Mouse (Mus musculus) stomach, embryonic 16.5 days (tissue): ENCODE measurements around the gene Ahdc1. TPM values are rescaled to one million over a fixed set of nuclear protein-coding genes. Genes with fewer than 3 reads are reported as not detected.

Experiments
- polyA plus RNA-seq: library from polyadenylated mRNA; unstranded; fragments of >200 nt; fragmentation: Nextera tagmentation; extraction: Ambion mirVana; gene quantifications from 2 replicates; pipeline ENCODE4 v1.2.1, GENCODE M21; 2015

Gene Ahdc1
- polyA plus RNA-seq, 1 experiment from 2014 or later: 7.1 TPM

Other genes starting within 250 kb of the Ahdc1 start
- gene Rpa2, start 242.9 kb upstream of the Ahdc1 start, polyA plus RNA-seq: 67.0 and 75.3 TPM in 2 replicates
- 1.4 and 1.8 TPM in 2 replicates for gene Themis2, start 214.9 kb upstream of the Ahdc1 start, polyA plus RNA-seq
- 52.0 and 54.1 TPM in 2 replicates for gene Ppp1r8, start 168.1 kb upstream of the Ahdc1 start, polyA plus RNA-seq
- 59.6 and 62.7 TPM in 2 replicates for gene Stx12, start 126.8 kb upstream of the Ahdc1 start, polyA plus RNA-seq
- 31.9 and 34.0 TPM in 2 replicates for gene Fam76a, start 88.7 kb upstream of the Ahdc1 start, polyA plus RNA-seq
- gene Fgr, start 37.2 kb upstream of the Ahdc1 start, polyA plus RNA-seq: 1.2 and 1.8 TPM in 2 replicates
- 84.3 and 98.6 TPM in 2 replicates for gene Wasf2, start 119.2 kb downstream of the Ahdc1 start, polyA plus RNA-seq
- gene Cd164l2, start 200.9 kb downstream of the Ahdc1 start, polyA plus RNA-seq: 9.2 and 9.5 TPM in 2 replicates
- 0.12 TPM in 1 of 2 replicates, not detected in the other for gene Gpr3, start 201.3 kb downstream of the Ahdc1 start, polyA plus RNA-seq
- gene Map3k6, start 229.6 kb downstream of the Ahdc1 start, polyA plus RNA-seq: 17.1 and 21.0 TPM in 2 replicates